Mouse (Mus musculus): ENCODE measurements around the gene Ntn1.

Ntn1 gene

DNA sequence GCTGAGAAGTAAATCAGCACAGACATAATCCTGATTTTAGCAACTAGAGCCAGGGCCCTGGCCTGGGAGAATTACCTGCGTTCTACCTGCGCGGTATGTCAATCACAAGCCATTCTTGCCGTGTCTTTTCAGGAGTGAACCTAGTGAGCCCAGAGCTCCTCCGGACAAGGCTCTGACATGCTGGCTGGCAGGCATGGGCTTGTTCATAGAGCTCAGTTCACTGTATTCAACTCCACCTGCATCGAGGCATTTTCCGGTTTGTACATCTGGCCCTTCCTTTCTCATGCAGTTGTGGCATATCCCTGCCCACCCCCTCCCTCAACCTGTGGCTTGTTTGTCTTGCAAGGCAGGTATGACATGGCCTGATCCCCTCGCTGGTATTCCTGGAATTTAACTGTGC, 5.0 kb upstream of the Ntn1 start:
- no peak for DNase-seq (ENCODE audit: low spot score)

GRCm38 (mm10) chr11:68404185-68404584, 3.6 kb upstream of the Ntn1 start:
- DNase-seq (ENCODE audit: low spot score), result no peak

GRCm38 (mm10) chr11:68401428-68401827, 805 bp upstream of the Ntn1 start:
- DNase-seq (ENCODE audit: low spot score), result no peak

- DNase-seq (ENCODE audit: low spot score), result no peak
These were observed 477 bp downstream of the Ntn1 start for GRCm38 (mm10) chr11:68400021-68400671.

DNA sequence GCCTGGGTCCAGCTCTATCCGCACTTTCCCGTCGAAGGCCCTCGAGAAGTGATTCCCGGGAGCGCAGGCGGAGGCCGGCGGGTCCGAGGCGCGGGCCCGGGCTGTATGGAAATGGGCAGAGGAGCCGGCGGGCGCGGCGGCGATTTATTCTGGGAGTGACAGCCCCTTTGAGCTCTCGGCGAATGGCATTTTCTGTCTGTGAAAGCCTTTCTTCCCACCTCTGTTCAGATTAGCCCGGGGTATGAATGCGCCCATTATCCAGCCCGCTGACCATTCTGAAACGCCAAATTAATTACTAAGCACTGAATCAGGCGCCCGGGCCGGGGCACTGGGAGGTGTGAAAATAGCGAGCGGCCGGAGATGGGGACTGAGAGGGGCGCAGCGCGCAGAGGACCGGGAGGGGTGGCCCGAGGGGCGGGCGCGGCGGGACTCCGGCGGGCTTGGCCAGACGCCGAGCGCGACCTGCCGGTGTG, 1.0 kb downstream of the Ntn1 start:
- DNase-seq (ENCODE audit: low spot score), result no peak

DNA sequence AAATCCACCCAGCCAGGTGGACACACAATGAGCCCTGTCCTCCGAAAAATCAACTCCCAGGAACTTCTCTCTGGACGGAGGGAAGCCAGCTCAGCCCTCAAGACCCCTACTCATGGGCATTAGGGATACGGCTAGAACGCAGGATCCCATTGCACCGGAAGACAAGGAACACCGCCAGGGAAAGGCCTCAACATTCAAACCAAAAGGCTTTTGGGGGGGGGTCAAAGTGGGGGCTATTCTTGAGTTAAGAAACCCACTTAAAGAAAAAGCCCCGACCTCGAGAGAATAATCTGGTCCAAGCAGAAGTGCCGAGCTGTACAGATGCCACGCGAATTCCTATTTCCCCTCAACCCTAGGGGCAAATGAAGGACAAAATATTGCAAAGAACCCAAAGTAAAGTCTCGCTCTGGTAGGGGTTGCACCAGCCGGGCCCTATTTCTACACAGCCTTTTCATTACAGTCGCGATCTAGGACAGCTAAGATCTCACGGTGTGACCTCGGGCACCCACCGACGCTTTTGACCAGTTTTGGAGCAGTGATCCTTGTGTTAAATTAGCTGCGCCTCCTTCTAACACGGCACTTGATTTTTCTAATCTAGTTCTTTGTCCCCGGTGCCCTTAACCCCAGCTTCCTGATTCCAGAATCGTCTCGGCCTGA, 1.6 kb downstream of the Ntn1 start:
- no peak for DNase-seq (ENCODE audit: low spot score)

- no peak for DNase-seq (ENCODE audit: low spot score)
These were observed 5.1 kb downstream of the Ntn1 start for GRCm38 (mm10) chr11:68395546-68395945.

- DNase-seq (ENCODE audit: low spot score), result no peak
These were observed 5.9 kb downstream of the Ntn1 start for GRCm38 (mm10) chr11:68394749-68395148.

- DNase-seq (ENCODE audit: low spot score), result no peak
These were observed 6.6 kb downstream of the Ntn1 start for GRCm38 (mm10) chr11:68393897-68394490.

DNA sequence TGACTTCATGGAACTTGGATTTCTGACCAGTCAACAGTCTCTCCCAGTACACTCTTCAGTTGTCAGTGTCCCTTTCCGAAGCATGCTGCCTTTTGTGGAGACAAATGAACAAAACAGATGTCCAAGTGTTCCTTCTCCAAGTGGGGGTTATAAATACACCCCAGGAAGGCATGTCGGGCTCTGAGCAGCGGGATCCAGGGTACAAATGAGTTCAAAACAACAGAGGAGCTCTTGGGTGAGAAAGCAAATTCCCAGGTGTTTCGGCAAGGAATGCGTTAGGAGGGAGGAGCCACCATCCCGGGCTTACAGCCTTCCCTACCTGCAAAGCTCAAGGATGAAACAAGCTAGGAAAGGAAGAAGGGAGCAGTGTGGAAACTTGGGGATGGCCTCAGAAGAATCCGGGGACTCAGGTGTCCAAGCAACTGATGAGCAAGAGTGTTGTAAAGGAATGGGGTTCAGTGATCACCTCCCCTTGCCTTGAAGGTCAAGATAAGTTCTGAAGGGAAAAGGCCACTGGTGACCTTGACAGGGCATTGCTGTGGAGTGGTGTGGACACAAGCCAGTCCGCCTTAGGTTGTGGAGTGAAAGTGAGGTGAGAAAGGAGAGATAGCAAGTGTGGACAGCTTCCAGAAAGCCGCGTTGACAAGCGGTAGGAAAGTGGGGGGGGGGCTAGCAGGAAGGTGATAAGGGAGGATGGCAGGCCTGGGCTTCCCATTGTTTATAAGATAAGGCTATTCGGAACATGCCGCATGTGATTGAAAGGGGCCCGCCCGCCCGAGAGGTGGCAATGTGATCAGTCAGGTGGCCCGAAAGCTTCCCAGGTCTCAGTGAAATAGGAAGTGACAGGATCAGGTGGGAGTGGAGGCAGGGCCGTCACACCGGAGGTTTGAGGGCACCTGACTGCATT, 10.0 kb downstream of the Ntn1 start:
- DNase-seq (ENCODE audit: low spot score), result no peak

DNA sequence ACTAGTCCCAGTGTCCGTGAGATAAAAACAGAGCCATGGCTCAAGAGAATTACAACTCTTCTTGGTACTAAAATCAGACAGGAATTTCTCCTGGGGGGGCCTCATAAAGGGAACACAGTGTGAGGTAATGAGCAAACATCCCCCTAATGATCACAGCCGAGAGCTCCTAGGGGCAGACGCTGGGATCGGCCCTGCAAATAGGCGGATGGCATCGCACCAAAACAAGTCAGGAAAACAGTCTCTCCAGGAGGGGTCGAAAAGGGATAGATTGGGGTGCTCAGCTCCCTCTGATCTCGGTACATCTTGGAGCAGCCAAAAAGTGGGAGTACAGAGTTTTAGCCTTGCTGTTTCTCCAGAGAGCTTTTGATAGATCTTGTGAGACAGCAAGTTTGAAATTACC, 11.0 kb downstream of the Ntn1 start:
- no peak for DNase-seq (ENCODE audit: low spot score)

- DNase-seq (ENCODE audit: low spot score), result no peak
These were observed 12.0 kb downstream of the Ntn1 start for GRCm38 (mm10) chr11:68388655-68389015.

DNA sequence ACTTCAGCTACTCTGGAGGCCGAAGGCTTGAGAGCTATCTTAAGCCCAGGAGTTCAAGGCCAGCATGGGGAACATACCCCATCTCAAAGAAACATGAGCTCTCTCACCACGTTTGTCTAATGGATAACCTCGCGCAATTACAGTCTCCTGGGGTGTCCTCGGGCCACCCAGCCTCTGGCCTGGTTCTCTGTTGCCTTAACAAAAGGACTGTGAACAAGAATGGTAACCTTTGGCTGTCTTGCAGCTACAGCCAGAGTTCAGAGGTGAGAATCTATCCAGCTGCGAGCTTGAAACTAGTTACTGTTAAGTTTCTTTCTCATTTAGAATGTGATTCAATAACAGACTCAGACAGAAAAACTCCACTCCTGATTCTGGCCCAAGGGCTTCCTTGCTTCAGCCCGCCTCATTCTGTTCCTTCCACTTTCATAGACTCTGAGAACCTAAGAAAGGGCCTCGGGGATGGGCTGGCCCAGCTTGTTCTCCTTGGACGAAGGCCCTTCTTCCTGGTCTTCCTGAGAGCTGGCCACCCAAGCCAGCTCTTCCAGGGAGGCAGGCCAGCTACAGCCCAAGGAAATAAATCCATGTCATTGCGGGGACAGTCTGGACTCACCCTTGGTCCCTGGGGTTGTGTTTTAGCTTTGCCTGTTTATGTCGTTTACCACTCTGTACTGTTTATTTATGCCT, 12.5 kb downstream of the Ntn1 start:
- DNase-seq (ENCODE audit: low spot score), result no peak

DNA sequence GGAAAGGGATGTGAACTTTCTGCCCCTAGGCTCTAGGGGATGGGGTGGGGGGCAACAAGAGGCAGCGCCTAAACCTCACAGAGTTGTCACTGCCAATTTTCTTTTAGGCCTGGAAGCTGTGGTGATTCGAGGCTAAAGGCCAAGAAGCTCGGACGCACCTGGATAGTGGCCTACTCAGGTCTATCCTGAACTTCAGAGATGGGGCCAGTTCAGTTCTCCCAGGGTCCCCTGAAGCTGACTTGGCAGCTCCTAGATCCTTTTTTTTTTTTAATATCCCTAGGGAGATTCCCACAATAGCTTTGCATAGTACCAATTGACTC, 13.2 kb downstream of the Ntn1 start:
- DNase-seq (ENCODE audit: low spot score), result no peak

GRCm38 (mm10) chr11:68386589-68387440, 13.8 kb downstream of the Ntn1 start:
- no peak for DNase-seq (ENCODE audit: low spot score)

- no peak for DNase-seq (ENCODE audit: low spot score)
These were observed 14.6 kb downstream of the Ntn1 start for GRCm38 (mm10) chr11:68385921-68386588.

GRCm38 (mm10) chr11:68385021-68385821, 15.4 kb downstream of the Ntn1 start:
- DNase-seq (ENCODE audit: low spot score), result no peak

DNA sequence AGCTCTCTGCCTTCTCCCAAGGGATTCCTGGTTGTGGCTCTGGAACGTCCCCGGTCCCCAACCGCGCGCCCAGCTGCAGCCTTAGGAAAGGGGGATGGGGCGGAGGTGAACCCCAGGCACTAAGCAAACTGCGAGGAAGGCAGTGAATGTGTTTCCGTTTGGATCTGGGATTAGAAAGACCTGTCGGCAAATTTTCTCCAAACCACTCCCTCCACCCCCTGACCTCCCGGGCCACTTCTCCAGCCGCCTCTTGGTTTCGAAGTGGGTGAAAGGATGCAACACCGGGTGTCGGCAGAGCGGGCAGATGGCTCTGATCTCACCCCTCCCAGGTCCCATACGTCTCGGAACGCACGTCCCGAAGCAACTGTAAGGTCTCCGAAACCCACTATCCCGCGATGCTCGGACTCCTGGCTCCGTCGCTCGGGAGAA, 16.0 kb downstream of the Ntn1 start:
- DNase-seq (ENCODE audit: low spot score), result no peak

GRCm38 (mm10) chr11:68384131-68384530, 16.5 kb downstream of the Ntn1 start:
- no peak for DNase-seq (ENCODE audit: low spot score)

DNA sequence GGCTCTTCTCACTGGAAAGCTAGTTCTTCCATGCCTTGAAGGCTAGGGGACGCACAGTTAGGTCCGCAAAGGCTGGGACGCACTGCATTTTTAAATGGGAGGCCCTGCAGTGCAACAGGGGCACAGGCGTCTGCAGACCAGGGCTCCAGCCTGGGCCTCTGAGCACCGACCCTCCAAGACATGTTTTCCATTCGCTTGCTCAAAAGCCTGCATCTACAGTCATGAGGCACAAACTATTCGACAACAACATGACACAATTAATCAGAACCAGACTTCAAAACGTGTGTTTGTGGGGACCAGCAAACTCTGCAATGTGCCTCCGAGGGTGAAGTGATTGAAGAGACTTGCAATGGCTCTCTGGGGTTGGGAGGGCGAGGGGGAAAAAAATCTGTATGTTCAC, 17.1 kb downstream of the Ntn1 start:
- DNase-seq (ENCODE audit: low spot score), result no peak
